Mouse (Mus musculus): Measurements from ENCODE around the gene Dennd4a. TPM values are rescaled to one million over a fixed set of nuclear protein-coding genes. Genes with fewer than 3 reads are reported as not detected.
A peak's percentile ranks its signal among the peaks of the same experiment; 100 is the strongest.

Gene Dennd4a
- polyA plus RNA-seq, 1 experiment from 2014 or later: 4.0 TPM

GRCm38 (mm10) chr9:64786216-64786905 is 24.8 kb upstream of the Dennd4a start:
- Histone ChIP-seq H3K4me1 (replicated peaks; ENCODE audit: control insufficient read depth, insufficient read depth) (no peaks in the 10 kb centered on the region), H3K27me3 (ENCODE audit: control insufficient read depth, insufficient read depth, low read length) (no peaks in the 10 kb centered on the region), H3K4me2 (replicated peaks; ENCODE audit: low read depth) (no peak overlapping the region), H3K9ac (ENCODE audit: low read length) (no peak overlapping the region), H3K27ac (replicated peaks) (no peak overlapping the region), H3K4me3 (ENCODE audit: low read depth, low read length) (no peak overlapping the region), H3K9me3 (ENCODE audit: control insufficient read depth, low read length) (no peaks in the 10 kb centered on the region), H3K36me3 (ENCODE audit: control insufficient read depth, insufficient read depth, low read length) (no peaks in the 10 kb centered on the region)
- ATAC-seq (ENCODE audit: low FRiP score, low TSS enrichment): no peak
- 87% methylated on average over 9 of the region's 9 CpGs for WGBS
- TF ChIP-seq EP300 (optimal IDR thresholded peaks at IDR 0.05) (no peak), CTCF (IDR thresholded peaks at IDR 0.05; ENCODE audit: low read depth) (no peak)
- no peak for DNase-seq (ENCODE audit: low spot score)

- Histone ChIP-seq H3K9me3 (ENCODE audit: control insufficient read depth, low read length) (no peaks in the 10 kb centered on the region), H3K27ac (replicated peaks) (no peak overlapping the region), H3K4me1 (replicated peaks; ENCODE audit: control insufficient read depth, insufficient read depth) (no peaks in the 10 kb centered on the region), H3K36me3 (ENCODE audit: control insufficient read depth, insufficient read depth, low read length) (no peaks in the 10 kb centered on the region), H3K4me3 (ENCODE audit: low read depth, low read length) (no peak overlapping the region), H3K4me2 (replicated peaks; ENCODE audit: low read depth) (no peak overlapping the region), H3K27me3 (ENCODE audit: control insufficient read depth, insufficient read depth, low read length) (no peaks in the 10 kb centered on the region), H3K9ac (ENCODE audit: low read length) (no peak overlapping the region)
- no peak for ATAC-seq (ENCODE audit: low FRiP score, low TSS enrichment)
- DNase-seq (ENCODE audit: low spot score): no peak
- no peak for TF ChIP-seq EP300 (optimal IDR thresholded peaks at IDR 0.05)
- TF ChIP-seq CTCF (IDR thresholded peaks at IDR 0.05; ENCODE audit: low read depth): no peak
- 67% methylated on average over 7 of the region's 7 CpGs for WGBS
These were observed 23.1 kb upstream of the Dennd4a start for GRCm38 (mm10) chr9:64788070-64788469.

- no peak overlapping the region for H3K4me3 ChIP-seq (ENCODE audit: low read depth, low read length)
- H3K4me2 ChIP-seq (replicated peaks; ENCODE audit: low read depth): no peak overlapping the region
- TF ChIP-seq EP300 (optimal IDR thresholded peaks at IDR 0.05) (no peak), CTCF (IDR thresholded peaks at IDR 0.05; ENCODE audit: low read depth) (no peak)
- no peaks in the 10 kb centered on the region for H3K9me3 ChIP-seq (ENCODE audit: control insufficient read depth, low read length)
- 62% methylated on average over 13 of the region's 13 CpGs for WGBS
- DNase-seq (ENCODE audit: low spot score) (no peak), ATAC-seq (ENCODE audit: low FRiP score, low TSS enrichment) (no peak)
- no peaks in the 10 kb centered on the region for H3K27me3 ChIP-seq (ENCODE audit: control insufficient read depth, insufficient read depth, low read length)
- no peaks in the 10 kb centered on the region for H3K4me1 ChIP-seq (replicated peaks; ENCODE audit: control insufficient read depth, insufficient read depth)
- H3K27ac ChIP-seq (replicated peaks): no peak overlapping the region
- no peak overlapping the region for H3K9ac ChIP-seq (ENCODE audit: low read length)
- H3K36me3 ChIP-seq (ENCODE audit: control insufficient read depth, insufficient read depth, low read length): no peaks in the 10 kb centered on the region
These were observed 21.8 kb upstream of the Dennd4a start for GRCm38 (mm10) chr9:64789341-64789761.

GRCm38 (mm10) chr9:64789887-64790400 is 21.2 kb upstream of the Dennd4a start:
- Histone ChIP-seq H3K9ac (ENCODE audit: low read length) (no peak overlapping the region), H3K4me3 (ENCODE audit: low read depth, low read length) (no peak overlapping the region), H3K4me2 (replicated peaks; ENCODE audit: low read depth) (no peak overlapping the region), H3K9me3 (ENCODE audit: control insufficient read depth, low read length) (no peaks in the 10 kb centered on the region), H3K36me3 (ENCODE audit: control insufficient read depth, insufficient read depth, low read length) (no peaks in the 10 kb centered on the region), H3K27ac (replicated peaks) (no peak overlapping the region), H3K27me3 (ENCODE audit: control insufficient read depth, insufficient read depth, low read length) (no peaks in the 10 kb centered on the region), H3K4me1 (replicated peaks; ENCODE audit: control insufficient read depth, insufficient read depth) (no peaks in the 10 kb centered on the region)
- TF ChIP-seq EP300 (optimal IDR thresholded peaks at IDR 0.05) (no peak), CTCF (IDR thresholded peaks at IDR 0.05; ENCODE audit: low read depth) (no peak)
- WGBS: 80% methylated on average over 10 of the region's 10 CpGs
- no peak for DNase-seq (ENCODE audit: low spot score)
- no peak for ATAC-seq (ENCODE audit: low FRiP score, low TSS enrichment)

GRCm38 (mm10) chr9:64790673-64791660 is 20.2 kb upstream of the Dennd4a start:
- H3K36me3 ChIP-seq (ENCODE audit: control insufficient read depth, insufficient read depth, low read length): no peaks in the 10 kb centered on the region
- H3K9ac ChIP-seq (ENCODE audit: low read length): no peak overlapping the region
- ATAC-seq (ENCODE audit: low FRiP score, low TSS enrichment): no peak
- H3K4me3 ChIP-seq (ENCODE audit: low read depth, low read length): no peak overlapping the region
- no peaks in the 10 kb centered on the region for H3K4me1 ChIP-seq (replicated peaks; ENCODE audit: control insufficient read depth, insufficient read depth)
- 71% methylated on average over 7 of the region's 7 CpGs for WGBS
- no peaks in the 10 kb centered on the region for H3K9me3 ChIP-seq (ENCODE audit: control insufficient read depth, low read length)
- H3K4me2 ChIP-seq (replicated peaks; ENCODE audit: low read depth): no peak overlapping the region
- 0 out of 2 replicates have a peak overlapping the region, but pooled peaks have one; percentile 30 for H3K27ac ChIP-seq (replicated peaks)
- H3K27me3 ChIP-seq (ENCODE audit: control insufficient read depth, insufficient read depth, low read length): no peaks in the 10 kb centered on the region
- no peak for DNase-seq (ENCODE audit: low spot score)
- TF ChIP-seq CTCF (IDR thresholded peaks at IDR 0.05; ENCODE audit: low read depth) (no peak), EP300 (optimal IDR thresholded peaks at IDR 0.05) (no peak)

All from stomach, postnatal 0 days (tissue).